7 mouse cellular contexts compared by ENCODE assay signal in genomic region chr1:162740401-162740835, GRCm38 (mm10). TPM values are rescaled to one million over a fixed set of nuclear protein-coding genes. Genes with fewer than 3 reads are reported as not detected.
DNase-seq lines count a peak whose midpoint lies in the region; ATAC-seq lines count a peak whose summit lies in the region.

Prrc2c (minus strand) TSS chr1:162740556.

- H3K27me3 ChIP-seq in intestine, embryonic 16.5 days (replicated peaks; ENCODE audit: control insufficient read depth, insufficient read depth, low read length), result no peaks in the 10 kb centered on the region
- no peaks in the 10 kb centered on the region for H3K27me3 ChIP-seq in midbrain, embryonic 11.5 days (ENCODE audit: control insufficient read depth, insufficient read depth, low read length)

- H3K9me3 ChIP-seq in intestine, embryonic 16.5 days (ENCODE audit: control insufficient read depth, low read length), result no peaks in the 10 kb centered on the region
- no peaks in the 10 kb centered on the region for H3K9me3 ChIP-seq in midbrain, embryonic 11.5 days (ENCODE audit: control insufficient read depth, low read length)

- no peaks in the 10 kb centered on the region for H3K36me3 ChIP-seq in intestine, embryonic 16.5 days (ENCODE audit: control insufficient read depth, insufficient read depth, low read length)
- no peaks in the 10 kb centered on the region for H3K36me3 ChIP-seq in midbrain, embryonic 11.5 days (ENCODE audit: control insufficient read depth, insufficient read depth, low read length)

- ATAC-seq in intestine, embryonic 16.5 days, result peak; percentile 98
- ATAC-seq in midbrain, embryonic 11.5 days (ENCODE audit: low FRiP score), result peak; percentile 98

- H3K4me1 ChIP-seq in intestine, embryonic 16.5 days (ENCODE audit: control insufficient read depth, insufficient read depth, low read length), result peaks cover 17% of the 10 kb centered on the region
- H3K4me1 ChIP-seq in midbrain, embryonic 11.5 days (ENCODE audit: control insufficient read depth, insufficient read depth, low read length), result peaks cover 9% of the 10 kb centered on the region

- intact Hi-C loops in left cerebral cortex, postnatal 36 days (cut with DNase I), result no loop called here

- peak; percentile 97 for DNase-seq in adrenal gland, adult 8-10 months
- DNase-seq in embryo, embryonic 9.5 days (ENCODE audit: extremely low spot score), result peak; percentile 96
- DNase-seq in gastrocnemius, postnatal 4 days (ENCODE audit: low spot score in 2 of 2), result peak; percentile 100
- peak; percentile 98 to 99 for DNase-seq in left cerebral cortex, postnatal 36 days (ENCODE audit: low spot score in 2 of 2)
- DNase-seq in midbrain, embryonic 11.5 days (ENCODE audit: low spot score, missing footprints), result peak; percentile 99
- peak; percentile 99 for DNase-seq in skeletal muscle tissue, adult 2 months (ENCODE audit: low read depth, low spot score)

- under 1% methylated on average over 36 of the region's 36 CpGs for WGBS in intestine, embryonic 16.5 days
- WGBS in midbrain, embryonic 11.5 days, result under 1% methylated on average over 36 of the region's 36 CpGs

- H3K9ac ChIP-seq in intestine, embryonic 16.5 days (ENCODE audit: low read depth, low read length), result peak within 1 kb of the TSS; percentile 99
- H3K9ac ChIP-seq in midbrain, embryonic 11.5 days (ENCODE audit: low read length), result peak within 1 kb of the TSS; percentile 99

- H3K4me3 ChIP-seq in intestine, embryonic 16.5 days (ENCODE audit: low read length), result peak within 1 kb of the TSS; percentile 94
- H3K4me3 ChIP-seq in midbrain, embryonic 11.5 days (ENCODE audit: low read depth, low read length), result peak within 1 kb of the TSS; percentile 99

- H3K4me2 ChIP-seq in intestine, embryonic 16.5 days (ENCODE audit: low read depth, low read length), result peak within 1 kb of the TSS; percentile 90
- H3K4me2 ChIP-seq in midbrain, embryonic 11.5 days, result peak within 1 kb of the TSS; percentile 85

- peak within 1 kb of the TSS; percentile 98 for H3K27ac ChIP-seq in intestine, embryonic 16.5 days (ENCODE audit: low read length)
- peak within 1 kb of the TSS; percentile 95 for H3K27ac ChIP-seq in midbrain, embryonic 11.5 days (ENCODE audit: low read depth, low read length)

RNA-seq across cellular contexts. Expression of gene Prrc2c, which starts in this region (rescaled TPM):
- 100 to 1,000 TPM; 169 to 176 (median 171) TPM for total RNA-seq in adrenal gland, adult 8-10 months (2022)
- 100 to 1,000 TPM; 137 to 139 TPM for total RNA-seq in gastrocnemius, postnatal 4 days (2021)
- 87.1 and 112 TPM in 2 replicates for polyA plus RNA-seq in intestine, embryonic 16.5 days (2015; fragmentation: Nextera tagmentation; extraction: Ambion mirVana)
- 100 to 1,000 TPM; 174 to 236 TPM for total RNA-seq in left cerebral cortex, postnatal 36 days (2021)
- polyA plus RNA-seq in midbrain, embryonic 11.5 days (2014; fragmentation: Nextera tagmentation; extraction: Ambion mirVana), result 151 and 163 TPM in 2 replicates

Comparison
In these comparisons a context has a peak if more than half of its experiments do, and no peak if none do; other contexts are left out.
1. Peak in every context shown above with its lines: DNase-seq, ATAC-seq, H3K4me3 ChIP-seq and H3K27ac ChIP-seq.